Mouse (Mus musculus) liver, embryonic 14.5 days (tissue): ENCODE results near the gene Tango2.

Source experiments
- CTCF ChIP-seq: IDR thresholded peaks from 2 replicates; pipeline ENCODE4 v1.5.1; 2016; ENCODE audit warnings: antibody characterized with exemption, low read depth, control low read depth
- EP300 ChIP-seq: IDR thresholded peaks from 2 replicates; pipeline ENCODE4 v1.6.1; 2016; ENCODE audit warnings: antibody characterized with exemption, low read depth

- TF ChIP-seq CTCF (peak; percentile 42), EP300 (no peak)
Measured at GRCm38 (mm10) chr16:18268182-18268581, 79.7 kb downstream of the Tango2 start.
